Mouse (Mus musculus): ENCODE results near the gene Pak4.
"Not testable (repeated sequence)": the region's sequence is repeated elsewhere in the genome, so short reads cannot be mapped to it uniquely, and the experiment has no call there.

Pak4 gene

DNA sequence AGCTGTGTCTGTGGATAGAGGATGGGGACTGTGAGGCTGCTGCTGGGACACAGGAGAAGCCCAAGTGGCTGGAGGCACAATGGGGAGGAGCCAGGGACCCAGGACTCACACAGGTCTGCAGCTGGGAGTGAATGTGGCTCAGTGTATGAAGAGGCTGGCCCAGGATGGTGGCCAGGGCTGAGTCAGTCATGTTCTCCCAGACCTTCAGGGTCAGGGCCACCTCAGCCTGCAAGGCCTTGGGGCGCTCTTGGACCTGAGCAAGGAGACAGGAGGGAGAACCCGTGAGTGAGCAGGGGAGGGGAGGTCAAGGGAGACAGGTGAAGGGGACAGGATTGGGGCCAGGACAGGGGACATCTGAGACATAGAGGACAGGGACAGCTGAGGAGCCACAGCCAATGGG is 88.9 kb downstream of the Pak4 start:
- not testable (repeated sequence) for DNase-seq (ENCODE audit: low spot score in 2 of 2)

Measured in spleen, postnatal 10 days (tissue).